Mouse (Mus musculus) cerebellum, adult 2 months (tissue): ENCODE measurements around the gene Copz2. TPM values are rescaled to one million over a fixed set of nuclear protein-coding genes. Genes with fewer than 3 reads are reported as not detected.
A peak's percentile ranks its signal among the peaks of the same experiment; 100 is the strongest.

ENCODE experiments used
- DNase-seq, 2 experiments: peaks; one replicate each; pipeline ENCODE4 v3.0.0; 2021
- H3K27ac ChIP-seq: fragments of 200-500 bp; 2 replicates; pipeline ENCODE4 v1.5.1; 2012; ENCODE audit warnings: low read length, control low read depth, inconsistent platforms; ENCODE audit not compliant: insufficient read depth
- H3K27me3 ChIP-seq: fragments of 200-500 bp; 2 replicates; pipeline ENCODE4 v1.6.1; 2012; ENCODE audit warnings: inconsistent platforms, mild to moderate bottlenecking, low read length, moderate library complexity; ENCODE audit not compliant: control insufficient read depth, insufficient read depth
- H3K4me1 ChIP-seq: fragments of 200-500 bp; 2 replicates; pipeline ENCODE4 v1.6.1; 2011; ENCODE audit warnings: low read length; ENCODE audit not compliant: control insufficient read depth, insufficient read depth
- H3K4me3 ChIP-seq: fragments of 200-500 bp; replicated peaks from 2 replicates; pipeline ENCODE3; 2011; ENCODE audit warnings: mild to moderate bottlenecking, low read depth, low read length, control low read depth; ENCODE audit not compliant: insufficient read depth
- CTCF ChIP-seq: fragments of 200-500 bp; IDR thresholded peaks from 2 replicates; pipeline ENCODE4 v1.5.1; 2011; ENCODE audit warnings: low read depth, mild to moderate bottlenecking, control low read depth, low read length, moderate library complexity, borderline replicate concordance; ENCODE audit not compliant: insufficient read depth
- POLR2A ChIP-seq: fragments of 200-500 bp; IDR thresholded peaks from 2 replicates; pipeline ENCODE4 v1.6.1; 2011; ENCODE audit warnings: low read length, control low read depth, borderline replicate concordance; ENCODE audit not compliant: insufficient read depth
- WGBS: fragments of 180-500 bp; shearing (Covaris S2); methylation state at CpG from one replicate; pipeline ENCODE4 v1.1.7; 2018; 5-methylcytosine and 5-hydroxymethylcytosine counted together
- polyA plus RNA-seq: library from polyadenylated mRNA; depleted of rRNA; stranded (reverse); fragments of >200 nt; gene quantifications from 2 replicates; pipeline ENCODE4 v1.2.3, GENCODE M21; 2012; rRNA removed

The Copz2 gene
- polyA plus RNA-seq, 1 experiment = 10.9 TPM

- Histone ChIP-seq H3K27me3 (no peaks in the 10 kb centered on the region), H3K4me3 (no peak overlapping the region), H3K4me1 (peaks cover 9% of the 10 kb centered on the region), H3K27ac (no peak overlapping the region)
- no peak for DNase-seq
- TF ChIP-seq POLR2A (no peak), CTCF (no peak)
- WGBS = 53% methylated on average over 13 of the region's 13 CpGs
Measured at GRCm38 (mm10) chr11:96899449-96900306, 50.0 kb downstream of the Copz2 start.

- TF ChIP-seq CTCF = no peak
- TF ChIP-seq POLR2A = no peak
- DNase-seq = no peak
- H3K4me3 ChIP-seq = no peak overlapping the region
- no peaks in the 10 kb centered on the region for H3K27me3 ChIP-seq
- 72% methylated on average over 9 of the region's 9 CpGs for WGBS
- peaks cover 9% of the 10 kb centered on the region for H3K4me1 ChIP-seq
- H3K27ac ChIP-seq = no peak overlapping the region
Measured at GRCm38 (mm10) chr11:96901332-96901731, 51.7 kb downstream of the Copz2 start.

GRCm38 (mm10) chr11:96902639-96903635, 53.3 kb downstream of the Copz2 start:
- TF ChIP-seq CTCF = no peak
- no peak for TF ChIP-seq POLR2A
- Histone ChIP-seq H3K27me3 (no peaks in the 10 kb centered on the region), H3K27ac (peak overlapping the region; percentile 43; the same call in 1 of the 2 replicates), H3K4me3 (no peak overlapping the region), H3K4me1 (peaks cover 11% of the 10 kb centered on the region)
- WGBS = 51% methylated on average over 16 of the region's 16 CpGs
- DNase-seq = peak; percentile 42 to 44

GRCm38 (mm10) chr11:96906431-96907161, 56.9 kb downstream of the Copz2 start:
- no peak for DNase-seq
- no peak overlapping the region for H3K4me3 ChIP-seq
- no peak for TF ChIP-seq POLR2A
- no peak for TF ChIP-seq CTCF
- 62% methylated on average over 15 of the region's 15 CpGs for WGBS
- H3K4me1 ChIP-seq = peaks cover 19% of the 10 kb centered on the region
- no peaks in the 10 kb centered on the region for H3K27me3 ChIP-seq
- H3K27ac ChIP-seq = no peak overlapping the region

- no peak for TF ChIP-seq CTCF
- TF ChIP-seq POLR2A = no peak
- 30% methylated on average over 12 of the region's 12 CpGs for WGBS
- no peak for DNase-seq
- Histone ChIP-seq H3K4me1 (peaks cover 11% of the 10 kb centered on the region), H3K4me3 (no peak overlapping the region), H3K27ac (no peak overlapping the region), H3K27me3 (no peaks in the 10 kb centered on the region)
Measured at GRCm38 (mm10) chr11:96908594-96908993, 58.9 kb downstream of the Copz2 start.

- H3K4me1 ChIP-seq = peaks cover 11% of the 10 kb centered on the region
- 11% methylated on average over 7 of the region's 7 CpGs for WGBS
- no peak overlapping the region for H3K27ac ChIP-seq
- DNase-seq = peak; percentile 80 to 86
- H3K4me3 ChIP-seq = no peak overlapping the region
- no peaks in the 10 kb centered on the region for H3K27me3 ChIP-seq
- peak; percentile 95 for TF ChIP-seq CTCF
- TF ChIP-seq POLR2A = no peak
Measured at GRCm38 (mm10) chr11:96910003-96910402, 60.3 kb downstream of the Copz2 start.

Other genes with a start within 250 kb of the Copz2 start
- 38.5 and 38.9 TPM in 2 replicates for gene Snx11, start 72.3 kb upstream of the Copz2 start, polyA plus RNA-seq
- gene Cbx1, start 60.7 kb upstream of the Copz2 start, polyA plus RNA-seq = 37.9 and 40.7 TPM in 2 replicates
- gene Nfe2l1, start 19.9 kb upstream of the Copz2 start, polyA plus RNA-seq = 183 and 215 TPM in 2 replicates
- gene Cdk5rap3, start 66.6 kb downstream of the Copz2 start, polyA plus RNA-seq = 40.7 and 41.2 TPM in 2 replicates
- gene Prr15l, start 78.2 kb downstream of the Copz2 start, polyA plus RNA-seq = not detected in 2 replicates
- 55.4 and 59.5 TPM in 2 replicates for gene Pnpo, start 94.1 kb downstream of the Copz2 start, polyA plus RNA-seq
- 15.4 and 18.4 TPM in 2 replicates for gene Sp2, start 133.1 kb downstream of the Copz2 start, polyA plus RNA-seq
- 1.4 and 2.1 TPM in 2 replicates for gene Sp6, start 163.5 kb downstream of the Copz2 start, polyA plus RNA-seq
- 12.2 and 13.9 TPM in 2 replicates for gene Scrn2, start 180.1 kb downstream of the Copz2 start, polyA plus RNA-seq
- 1.2 and 1.4 TPM in 2 replicates for gene Lrrc46, start 191.5 kb downstream of the Copz2 start, polyA plus RNA-seq
- 83.5 and 88.5 TPM in 2 replicates for gene Mrpl10, start 191.7 kb downstream of the Copz2 start, polyA plus RNA-seq
- 25.5 and 26.5 TPM in 2 replicates for gene Osbpl7, start 200.8 kb downstream of the Copz2 start, polyA plus RNA-seq